Mouse (Mus musculus) layer of hippocampus, adult 18-20 months (tissue): ENCODE measurements around the gene Hemgn. TPM values are rescaled to one million over a fixed set of nuclear protein-coding genes. Genes with fewer than 3 reads are reported as not detected.

ENCODE experiments used
- DNase-seq, 2 experiments: peaks; one replicate each; pipeline ENCODE4 v3.0.0; 2022; ENCODE audit warnings: low spot score in 2 of 2
- total RNA-seq, 2 experiments: library from RNA; stranded (reverse); gene quantifications; 2 replicates each; pipeline ENCODE4 v1.2.3; 2021

Hemgn gene
- total RNA-seq, 2 experiments from 2014 or later = not detected

DNA sequence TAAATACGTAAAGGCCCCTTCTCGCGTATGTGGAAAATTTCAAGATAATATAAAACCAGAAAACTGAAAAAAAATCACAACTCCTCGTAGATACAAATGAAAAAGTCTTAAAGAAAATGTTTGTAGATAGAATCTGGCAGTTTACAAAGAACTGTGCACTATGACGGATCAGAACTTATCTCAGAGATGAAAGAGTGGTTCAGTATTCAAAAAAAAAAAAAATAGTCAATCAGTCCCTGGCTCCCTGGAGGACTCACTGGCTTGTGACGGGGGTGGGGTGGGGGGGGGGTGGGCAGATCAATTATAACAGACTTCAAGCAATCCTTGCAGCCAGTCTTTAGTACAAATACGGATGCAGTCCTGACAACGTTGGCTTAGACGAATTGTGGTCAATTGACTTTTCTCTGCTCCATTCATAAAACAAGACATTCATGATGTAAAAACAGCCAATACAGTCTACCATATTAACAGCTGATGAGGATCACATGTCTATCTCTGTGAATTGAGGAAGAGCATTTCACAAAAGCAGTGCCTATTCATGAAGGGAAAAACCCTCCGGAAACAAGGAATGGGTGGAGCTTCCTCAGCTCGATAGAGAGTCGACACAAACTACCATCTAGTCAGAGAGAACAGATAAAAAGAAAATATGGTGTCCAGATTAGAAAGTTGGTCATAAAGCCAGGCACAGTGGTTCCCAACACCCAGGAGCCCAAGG is 53.6 kb downstream of the Hemgn start:
- no peak for DNase-seq

DNA sequence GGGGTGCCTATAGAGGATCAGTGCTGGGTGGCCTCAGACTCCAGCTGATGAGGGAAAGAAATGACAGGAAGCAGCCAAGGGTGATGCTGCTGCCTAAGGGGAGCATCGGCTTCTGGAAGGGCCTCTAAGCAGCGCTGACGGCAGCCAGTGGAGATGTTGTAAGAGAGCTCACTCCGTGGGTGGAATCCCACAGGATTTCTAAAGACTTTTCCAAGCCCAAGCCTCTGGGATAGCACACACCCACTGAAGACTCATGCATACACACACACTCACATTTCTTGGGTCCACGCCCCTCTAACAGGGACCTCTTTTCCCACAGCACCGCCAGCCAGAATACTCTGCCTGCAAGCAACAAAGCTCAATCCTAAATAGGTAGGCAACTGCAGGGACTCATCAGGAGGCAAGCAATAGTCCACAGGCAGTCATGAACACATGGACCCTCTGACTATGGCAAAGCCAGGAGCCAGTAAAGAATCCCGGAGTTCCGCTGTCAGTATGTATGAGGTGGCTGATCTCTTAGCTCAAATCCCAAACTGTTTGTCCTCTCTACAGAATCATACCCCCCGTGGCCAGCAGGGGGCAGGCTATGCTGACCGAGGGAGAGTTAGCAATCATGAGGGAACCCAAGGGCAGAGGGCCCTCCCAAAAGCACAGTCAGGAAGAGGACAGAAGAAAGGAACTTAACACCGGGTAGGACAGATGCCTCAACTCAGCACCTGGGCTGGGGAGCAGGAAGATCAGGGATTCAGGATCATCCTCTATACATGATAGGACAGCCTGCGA is 56.8 kb downstream of the Hemgn start:
- DNase-seq = peak in 1 of 2 experiments; percentile 26

DNA sequence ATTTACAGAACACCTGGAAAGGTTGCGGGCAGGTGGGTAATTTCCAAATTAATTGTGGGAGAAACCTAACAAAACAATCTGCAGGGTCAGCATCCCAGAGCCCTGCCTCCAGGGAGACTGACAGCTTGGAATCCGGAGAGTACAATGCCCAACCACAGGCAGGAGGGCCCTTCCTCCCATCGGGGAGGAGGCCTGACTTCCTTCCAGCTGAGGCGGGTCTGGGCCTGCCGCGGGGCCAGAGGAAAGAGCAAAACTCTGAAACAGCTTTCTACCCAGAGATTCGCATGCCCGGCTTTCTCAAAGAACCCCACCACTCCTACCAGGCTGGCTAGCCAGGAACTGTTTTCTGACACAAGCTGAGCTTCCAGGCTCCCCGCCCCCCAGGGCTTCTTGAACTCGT is 60.3 kb downstream of the Hemgn start:
- DNase-seq = no peak

DNA sequence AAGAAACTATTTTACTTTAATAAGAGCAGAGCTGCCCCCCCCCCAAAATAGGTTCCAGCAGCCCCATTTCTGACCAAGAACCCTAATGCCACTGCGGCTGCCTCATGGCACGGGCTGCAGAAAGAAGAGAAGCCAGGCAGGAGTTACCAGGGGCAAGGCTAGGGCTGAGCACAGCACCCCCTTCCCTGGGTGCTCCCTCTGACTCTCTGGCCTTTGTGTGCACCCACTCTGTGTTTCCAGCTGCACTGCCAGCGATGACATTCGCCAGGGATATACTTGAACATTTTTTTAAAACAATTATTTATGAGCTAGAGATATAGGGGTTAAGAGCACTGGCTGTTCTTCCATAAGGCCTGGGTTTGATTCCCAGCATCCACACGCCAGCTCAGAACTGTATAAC is 63.8 kb downstream of the Hemgn start:
- no peak for DNase-seq

DNA sequence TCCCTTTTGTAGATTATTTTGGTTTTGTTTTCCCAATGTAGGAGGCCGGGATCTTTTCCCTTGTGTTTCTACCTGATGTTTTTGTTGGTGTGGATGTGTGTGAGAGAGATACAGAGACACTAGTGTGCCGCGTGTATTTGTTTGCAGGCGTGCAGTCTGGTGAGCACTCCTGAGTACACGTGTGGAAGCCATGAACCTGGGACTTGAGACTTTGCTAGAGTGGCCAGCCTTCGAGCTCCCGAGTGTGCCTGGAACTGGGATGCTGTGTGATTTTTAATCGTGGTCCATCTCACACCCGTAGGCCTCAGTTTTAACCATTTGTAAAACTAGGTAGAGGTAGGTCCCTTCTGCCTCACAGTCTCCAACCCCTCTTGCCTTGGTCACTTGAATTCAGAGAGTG is 64.4 kb downstream of the Hemgn start:
- DNase-seq = no peak

DNA sequence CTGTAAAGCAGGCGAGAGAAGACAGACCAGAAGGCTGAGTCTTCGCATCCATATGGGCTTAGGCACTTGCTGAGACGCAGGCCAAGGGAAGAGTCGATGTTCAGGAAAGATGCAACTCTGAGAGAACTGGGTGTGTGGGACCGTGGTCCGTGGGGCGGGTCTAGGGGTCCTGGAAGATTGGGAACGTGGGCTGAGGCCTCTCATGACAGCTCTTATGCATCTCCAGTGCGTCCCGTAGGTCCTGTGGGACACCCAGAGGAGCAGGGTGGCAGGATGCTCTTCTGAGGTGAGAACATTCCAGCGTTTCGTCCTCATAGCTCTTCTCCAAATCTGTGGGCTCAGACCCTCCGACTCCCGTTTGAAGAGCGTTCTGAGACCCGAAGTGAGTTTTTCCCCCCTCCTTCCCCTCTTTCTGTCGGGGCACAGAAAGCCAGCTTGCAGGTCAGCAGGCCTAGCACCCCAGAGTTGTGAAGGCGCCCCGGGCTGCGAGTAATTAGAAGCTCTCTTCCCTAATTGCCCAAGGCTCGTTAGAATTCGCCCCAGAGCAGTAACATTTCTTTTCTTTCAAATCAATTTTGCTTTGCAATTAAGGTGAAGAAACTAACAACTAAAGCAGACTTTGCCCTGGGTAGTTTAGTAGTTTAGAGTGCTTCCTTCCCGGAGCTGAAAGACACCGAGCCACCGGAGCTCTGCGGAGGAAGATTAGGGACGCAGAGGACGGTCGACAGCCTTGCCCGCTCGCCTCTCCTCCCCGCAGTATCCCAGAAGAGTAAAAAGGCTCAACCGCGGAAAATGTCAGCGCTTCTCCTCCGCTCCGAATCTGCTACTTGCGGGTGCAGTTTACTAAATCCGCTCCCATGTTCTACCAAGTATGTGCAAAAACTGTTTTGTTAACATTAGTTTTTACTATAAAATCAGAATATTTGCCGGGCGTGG is 65.5 kb downstream of the Hemgn start:
- no peak for DNase-seq

DNA sequence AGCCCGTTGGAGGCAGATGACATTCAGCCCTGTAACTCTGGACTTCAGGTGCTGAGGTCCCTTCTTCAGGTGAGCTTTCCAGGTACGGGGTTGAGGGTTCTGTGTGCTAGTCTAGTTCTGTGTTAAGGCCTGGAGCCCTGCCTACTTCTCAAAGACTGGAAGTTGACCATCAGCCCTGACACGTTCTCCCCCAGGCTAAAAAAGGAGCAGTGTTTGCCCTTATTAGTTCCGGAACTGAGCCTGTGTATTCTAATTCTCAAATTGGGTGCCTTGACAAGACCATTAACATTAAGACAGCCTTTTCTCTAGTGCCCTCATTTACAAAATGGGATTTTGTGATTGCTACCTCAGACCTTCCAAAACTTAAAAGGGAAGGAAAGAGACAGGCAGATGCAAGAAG is 66.2 kb downstream of the Hemgn start:
- no peak for DNase-seq

DNA sequence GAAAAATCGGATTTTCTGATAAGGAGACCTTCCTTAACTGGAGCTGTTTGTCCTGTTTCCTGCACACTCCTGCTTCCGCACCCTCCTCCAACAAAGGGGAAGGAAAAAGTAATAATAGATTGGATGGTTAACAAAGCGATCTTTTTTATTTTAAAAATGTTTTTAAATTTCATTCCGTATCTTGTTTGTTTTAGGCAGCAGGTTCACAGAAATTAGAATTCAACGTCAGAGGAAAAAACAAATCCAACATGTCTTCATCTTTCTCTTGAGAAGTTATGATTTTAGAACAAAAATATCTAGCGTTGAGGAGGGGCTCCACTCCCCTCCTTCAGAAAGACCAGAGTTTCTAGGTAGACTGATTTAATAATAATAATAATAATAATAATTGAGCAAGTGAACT is 67.1 kb downstream of the Hemgn start:
- no peak for DNase-seq

DNA sequence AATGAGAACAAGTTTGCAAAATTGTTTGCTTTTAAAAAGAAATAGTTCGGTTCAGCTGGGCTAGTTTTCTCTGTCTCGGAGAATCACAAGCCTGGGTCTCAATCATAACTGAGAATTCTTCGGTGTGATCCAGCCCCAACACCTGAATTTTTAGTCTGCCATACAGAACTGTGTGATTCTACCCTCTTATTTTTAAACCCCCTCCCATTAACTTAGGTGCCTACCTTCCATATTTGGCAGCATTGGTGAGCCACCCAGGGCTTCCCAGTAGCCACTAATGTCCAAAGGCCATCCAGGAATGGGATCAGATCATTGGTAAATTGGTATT is 67.6 kb downstream of the Hemgn start:
- no peak for DNase-seq

DNA sequence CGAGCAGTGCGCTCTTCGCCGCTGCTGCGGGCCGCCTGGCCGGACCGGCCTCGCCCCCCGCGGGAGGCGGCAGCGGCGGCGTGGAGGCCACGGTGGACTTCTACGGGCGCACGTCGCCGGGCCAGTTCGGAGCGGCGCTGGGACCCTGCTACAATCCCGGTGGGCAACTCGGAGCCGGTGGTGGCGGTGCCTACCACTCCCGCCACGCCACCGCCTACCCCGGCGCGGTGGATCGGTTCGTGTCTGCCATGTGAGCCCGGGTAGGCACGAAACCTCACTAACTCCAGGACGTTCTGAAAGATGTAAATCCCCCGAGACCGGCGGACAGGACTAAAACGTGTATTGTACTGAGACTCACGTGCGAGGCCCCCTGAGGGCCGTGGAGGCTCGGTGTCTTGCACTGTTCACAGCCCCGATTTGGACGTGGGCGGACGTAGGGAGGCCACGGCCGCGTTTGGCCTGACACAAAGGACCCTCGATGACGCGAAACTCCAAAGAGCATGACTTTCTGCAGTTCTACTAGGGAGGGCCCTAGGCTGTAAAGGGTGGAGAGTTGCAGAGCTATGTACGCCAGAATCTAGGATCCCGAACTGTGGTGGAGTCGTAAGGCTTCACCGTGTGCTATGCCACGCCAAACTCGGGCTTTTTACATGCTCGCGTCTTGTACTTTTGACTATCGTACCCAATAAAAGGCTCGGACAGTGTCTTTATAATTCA is 68.1 kb downstream of the Hemgn start:
- no peak for DNase-seq

DNA sequence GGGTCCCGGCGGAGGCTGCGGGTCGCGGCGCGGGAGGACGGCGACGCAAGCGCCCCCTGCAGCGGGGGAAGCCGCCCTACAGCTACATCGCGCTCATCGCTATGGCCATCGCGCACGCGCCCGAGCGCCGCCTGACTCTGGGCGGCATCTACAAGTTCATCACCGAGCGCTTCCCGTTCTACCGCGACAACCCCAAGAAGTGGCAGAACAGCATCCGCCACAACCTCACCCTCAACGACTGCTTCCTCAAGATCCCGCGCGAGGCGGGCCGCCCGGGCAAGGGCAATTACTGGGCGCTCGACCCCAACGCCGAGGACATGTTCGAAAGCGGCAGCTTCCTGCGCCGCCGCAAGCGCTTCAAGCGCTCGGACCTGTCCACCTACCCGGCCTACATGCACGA is 69.0 kb downstream of the Hemgn start:
- DNase-seq = no peak

Other genes with a start within 250 kb of the Hemgn start
- 10 to 100 TPM; 11.9 to 16.3 TPM for gene Xpa, start 217.2 kb downstream of the Hemgn start, total RNA-seq
- not detected for gene Foxe1, start 69.9 kb downstream of the Hemgn start, total RNA-seq
- 1 to 10 TPM; 4.8 to 5.3 TPM for gene Trmo, start 24.1 kb downstream of the Hemgn start, total RNA-seq
- gene Anp32b, start 37.4 kb upstream of the Hemgn start, total RNA-seq = 10 to 100 TPM; 54.9 to 56.1 TPM
- gene Nans, start 75.7 kb upstream of the Hemgn start, total RNA-seq = 10 to 100 TPM; 16.0 to 17.4 TPM
- gene Trim14, start 122.6 kb upstream of the Hemgn start, total RNA-seq = 1 to 10 TPM in 1 of 2 experiments, under 1 TPM in 1; 0.67 to 1.4 TPM
- 10 to 100 TPM; 14.9 to 16.3 TPM for gene Coro2a, start 188.7 kb upstream of the Hemgn start, total RNA-seq
- gene Tbc1d2, start 236.7 kb upstream of the Hemgn start, total RNA-seq = 1 to 10 TPM; 2.7 to 2.9 TPM